In the genomic region with DNA sequence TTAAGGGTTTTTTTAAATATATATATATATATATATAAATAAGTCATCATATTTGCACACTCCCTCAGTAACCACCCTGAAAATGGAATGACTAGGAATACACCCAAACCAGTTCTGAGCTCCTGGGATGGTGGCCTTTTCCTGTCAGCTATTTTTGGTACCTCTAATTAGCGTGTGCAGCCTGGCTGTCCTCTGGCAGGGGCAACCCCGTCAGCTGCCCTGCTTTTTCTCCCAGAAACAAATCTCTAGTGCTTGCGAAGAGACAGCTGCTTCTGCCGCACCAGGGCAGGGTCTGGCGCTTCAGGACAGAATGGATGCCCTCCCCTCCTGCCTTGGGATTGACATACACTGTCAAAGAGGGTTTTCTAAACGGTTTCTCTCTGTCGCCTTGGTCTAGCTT, we compare ENCODE assay signal across 9 mouse cellular contexts.
DNase-seq lines count a peak whose midpoint lies in the region; ATAC-seq lines count a peak whose summit lies in the region.
"Had no signal": no experiment of that assay in that cellular context is flagged by ENCODE, and none has a peak within 500 bp of the region (broad histone marks: within the 10 kb centered on the region; RNA-seq: fewer than 3 reads in every experiment).

No protein-coding gene starts in this region.

- H3K4me2 ChIP-seq in midbrain, embryonic 14.5 days (ENCODE audit: low read length) = no peak overlapping the region
- no peak overlapping the region for H3K4me2 ChIP-seq in midbrain, embryonic 11.5 days
- peak overlapping the region; percentile 44 for H3K4me2 ChIP-seq in heart, embryonic 14.5 days (ENCODE audit: low read length)

- 0 out of 2 replicates have a peak overlapping the region, but pooled peaks have one; percentile 38 for H3K27ac ChIP-seq in midbrain, embryonic 14.5 days (replicated peaks; ENCODE audit: low read depth, low read length)
- no peak overlapping the region for H3K27ac ChIP-seq in midbrain, embryonic 11.5 days (ENCODE audit: low read depth, low read length)
- peak overlapping the region; percentile 86 to 89 for H3K27ac ChIP-seq in heart, embryonic 14.5 days (replicated peaks in 1 of 2; ENCODE audit: control insufficient read depth in 1 of 2, insufficient read depth in 1 of 2, low read depth in 2 of 2, low read length in 2 of 2)

- no peak overlapping the region for H3K9ac ChIP-seq in midbrain, embryonic 14.5 days (replicated peaks; ENCODE audit: low read length)
- no peak overlapping the region for H3K9ac ChIP-seq in midbrain, embryonic 11.5 days (ENCODE audit: low read length)
- H3K9ac ChIP-seq in heart, embryonic 14.5 days (ENCODE audit: low read length) = 0 out of 2 replicates have a peak overlapping the region, but pooled peaks have one; percentile 1

- peak; percentile 31 for DNase-seq in midbrain, embryonic 14.5 days
- DNase-seq in midbrain, embryonic 11.5 days (ENCODE audit: low spot score, missing footprints) = no peak
- DNase-seq in cerebellum, postnatal 25 days = peak; percentile 80 to 81
- peak; percentile 26 for DNase-seq in retina, adult 2 months (ENCODE audit: low read depth, low spot score)
- no peak for DNase-seq in adrenal gland, postnatal 14 days
- no peak for DNase-seq in natural killer cell, adult 2 months (ENCODE audit: low spot score in 2 of 2)
- no peak for DNase-seq in ovary, postnatal 14 days (ENCODE audit: low spot score)

- no peaks in the 10 kb centered on the region for H3K4me1 ChIP-seq in midbrain, embryonic 14.5 days (ENCODE audit: control insufficient read depth, insufficient read depth, low read length)
- H3K4me1 ChIP-seq in midbrain, embryonic 11.5 days (ENCODE audit: control insufficient read depth, insufficient read depth, low read length) = no peaks in the 10 kb centered on the region
- H3K4me1 ChIP-seq in heart, embryonic 14.5 days (ENCODE audit: control insufficient read depth in 2 of 2, insufficient read depth in 2 of 2, low read length in 2 of 2) = peaks cover 15 to 29% of the 10 kb centered on the region in 2 experiments

- no peaks in the 10 kb centered on the region for H3K36me3 ChIP-seq in midbrain, embryonic 14.5 days (ENCODE audit: control insufficient read depth, insufficient read depth, low read length)
- no peaks in the 10 kb centered on the region for H3K36me3 ChIP-seq in midbrain, embryonic 11.5 days (ENCODE audit: control insufficient read depth, insufficient read depth, low read length)
- H3K36me3 ChIP-seq in heart, embryonic 14.5 days (ENCODE audit: control insufficient read depth, insufficient read depth, low read length) = no peaks in the 10 kb centered on the region

- no peaks in the 10 kb centered on the region for H3K9me3 ChIP-seq in midbrain, embryonic 14.5 days (ENCODE audit: control insufficient read depth, low read length)
- H3K9me3 ChIP-seq in midbrain, embryonic 11.5 days (ENCODE audit: control insufficient read depth, low read length) = no peaks in the 10 kb centered on the region; the same call in 1 of the 2 replicates
- 0 out of 2 replicates have a peak, but pooled peaks cover 2% of the 10 kb centered on the region for H3K9me3 ChIP-seq in heart, embryonic 14.5 days (ENCODE audit: control insufficient read depth, low read length)

- no peak for ATAC-seq in midbrain, embryonic 14.5 days (ENCODE audit: low FRiP score, low TSS enrichment)
- no peak for ATAC-seq in midbrain, embryonic 11.5 days (ENCODE audit: low FRiP score)
- ATAC-seq in heart, embryonic 14.5 days (ENCODE audit: insufficient number of reproducible peaks, insufficient read depth, low FRiP score, low read depth) = peak; percentile 61; the same call in 1 of the 2 replicates

- no peaks in the 10 kb centered on the region for H3K27me3 ChIP-seq in midbrain, embryonic 14.5 days (ENCODE audit: control insufficient read depth, insufficient read depth, low read length)
- no peaks in the 10 kb centered on the region for H3K27me3 ChIP-seq in midbrain, embryonic 11.5 days (ENCODE audit: control insufficient read depth, insufficient read depth, low read length)
- H3K27me3 ChIP-seq in heart, embryonic 14.5 days (ENCODE audit: control insufficient read depth, insufficient read depth, low read length) = no peaks in the 10 kb centered on the region

- 44% methylated on average over 7 of the region's 7 CpGs for WGBS in midbrain, embryonic 14.5 days
- 68% methylated on average over 7 of the region's 7 CpGs for WGBS in midbrain, embryonic 11.5 days
- 23% methylated on average over 7 of the region's 7 CpGs for WGBS in heart, embryonic 14.5 days

- no peak overlapping the region for H3K4me3 ChIP-seq in midbrain, embryonic 14.5 days (replicated peaks; ENCODE audit: low read depth, low read length)
- no peak overlapping the region for H3K4me3 ChIP-seq in midbrain, embryonic 11.5 days (ENCODE audit: low read depth, low read length)
- H3K4me3 ChIP-seq in heart, embryonic 14.5 days (ENCODE audit: control insufficient read depth in 1 of 2, insufficient read depth in 1 of 2, low read depth in 1 of 2, low read length in 2 of 2) = no peak overlapping the region
- H3K4me3 ChIP-seq: erythroblast, embryonic 14.5 days had no signal

Comparison
In these comparisons a context has a peak if more than half of its experiments do, and no peak if none do; other contexts are left out.
1. DNase-seq: peak in midbrain, embryonic 14.5 days (single experiment), cerebellum, postnatal 25 days (2 of 2) and retina, adult 2 months (single experiment); none in midbrain, embryonic 11.5 days (single experiment), adrenal gland, postnatal 14 days (single experiment), natural killer cell, adult 2 months (0 of 2) and ovary, postnatal 14 days (single experiment).